Mouse (Mus musculus) layer of hippocampus, adult 9-10 months (tissue): Measurements from ENCODE around the gene Bace2.

Experiments used
- DNase-seq: peaks from one replicate; pipeline ENCODE4 v3.0.0; 2022; ENCODE audit warnings: low spot score

Gene Bace2

DNA sequence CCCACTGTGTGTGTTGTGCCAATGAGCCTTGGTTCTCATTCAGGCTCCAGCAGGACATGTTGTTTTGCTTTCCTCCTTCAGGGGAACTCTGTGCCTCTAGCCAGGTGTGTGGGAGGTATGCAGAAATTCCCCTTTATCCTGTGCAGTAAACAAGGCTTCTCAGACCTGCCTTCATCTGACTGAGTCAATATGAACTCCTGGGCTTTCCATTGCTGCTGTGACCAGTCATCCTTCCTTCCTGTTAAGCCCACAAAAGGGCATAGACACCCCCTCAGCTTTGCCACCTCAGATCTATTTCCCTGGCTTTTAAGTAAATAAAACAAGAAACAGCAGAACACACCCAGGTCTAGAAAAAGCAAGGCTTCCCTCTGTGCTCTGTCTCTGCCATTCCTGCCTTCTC lies 45.2 kb downstream of the Bace2 start:
- DNase-seq, result no peak

DNA sequence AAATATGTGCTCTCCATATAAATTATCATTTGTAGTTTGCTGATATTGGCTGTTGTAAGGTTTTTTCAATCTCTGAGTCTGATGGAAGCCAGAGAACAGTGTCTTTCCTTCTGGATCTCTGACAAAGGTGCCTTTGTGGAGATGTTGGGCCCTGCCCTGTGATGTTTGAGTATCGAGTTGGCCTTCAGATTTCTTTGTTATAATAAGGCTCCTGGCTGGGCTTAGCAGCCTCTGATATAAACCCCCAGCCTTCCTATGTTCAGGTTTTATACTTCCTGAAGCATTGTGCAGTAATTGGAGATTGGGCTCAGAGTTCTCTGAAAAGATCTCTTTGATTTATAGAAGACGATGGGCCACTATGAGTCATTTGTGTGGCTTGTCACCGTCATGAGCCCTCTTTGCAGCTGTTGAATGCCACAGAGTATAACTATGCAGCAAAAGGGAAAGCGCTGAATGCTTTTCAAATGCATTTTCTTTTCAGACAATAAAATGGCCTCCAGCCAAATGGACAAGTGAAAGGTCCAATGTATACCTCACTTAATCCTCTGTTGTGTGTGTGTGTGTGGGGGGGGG lies 45.8 kb downstream of the Bace2 start:
- DNase-seq, result no peak

DNA sequence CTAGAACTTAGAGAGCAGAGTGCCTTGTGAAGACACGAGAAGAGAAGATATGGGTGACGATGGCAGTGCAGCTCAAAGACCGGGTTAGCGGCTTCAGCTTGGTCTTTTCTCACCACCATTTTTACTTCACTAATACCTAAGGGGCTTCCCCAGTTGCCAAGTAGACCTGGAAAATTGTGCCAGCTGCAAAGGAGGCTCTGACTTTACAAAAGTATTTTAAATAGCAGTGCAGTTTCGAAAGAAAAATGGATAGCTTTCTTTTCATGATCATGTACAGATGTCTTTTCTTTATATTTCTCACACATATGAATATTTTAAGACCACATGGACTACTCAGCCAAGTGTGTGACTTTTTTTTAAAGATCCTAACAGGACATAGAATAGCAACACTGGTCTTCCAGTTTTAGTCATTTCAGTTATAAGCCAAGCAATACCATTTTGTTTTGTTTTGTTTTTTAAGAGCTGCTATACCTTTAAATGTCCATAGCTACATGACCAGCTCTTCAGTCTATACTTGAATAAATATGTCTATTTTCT lies 49.0 kb downstream of the Bace2 start:
- DNase-seq, result no peak

DNA sequence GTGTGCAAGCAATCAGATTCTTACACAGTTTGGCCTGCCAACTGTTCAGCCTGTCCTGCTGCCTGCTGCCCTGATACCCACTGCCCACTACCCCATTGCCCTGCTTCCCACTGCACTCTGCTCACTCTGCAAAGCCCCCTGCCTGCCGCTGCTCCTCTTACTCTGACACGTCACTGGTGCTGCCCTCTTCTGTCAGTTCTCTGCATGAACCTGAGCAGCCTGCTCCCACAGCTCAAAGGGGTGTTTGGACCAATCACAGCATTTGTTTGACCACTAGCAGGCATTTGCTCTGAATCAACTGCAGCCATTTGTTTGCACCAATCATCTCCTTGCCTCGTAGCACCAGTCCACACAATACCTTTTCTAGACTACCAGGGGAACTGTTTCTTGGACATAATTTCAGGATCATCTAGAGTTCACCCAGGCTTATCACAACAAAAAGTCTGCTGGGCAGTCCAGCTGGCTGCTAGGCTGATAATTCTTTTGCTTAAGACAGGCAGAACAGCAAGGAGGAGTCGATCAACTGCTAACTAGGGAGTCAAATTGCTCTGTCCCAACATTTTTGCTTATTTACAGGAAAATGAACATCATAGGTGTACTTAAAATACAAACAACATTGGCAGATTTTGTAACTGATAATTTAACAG lies 61.5 kb downstream of the Bace2 start:
- no peak for DNase-seq

DNA sequence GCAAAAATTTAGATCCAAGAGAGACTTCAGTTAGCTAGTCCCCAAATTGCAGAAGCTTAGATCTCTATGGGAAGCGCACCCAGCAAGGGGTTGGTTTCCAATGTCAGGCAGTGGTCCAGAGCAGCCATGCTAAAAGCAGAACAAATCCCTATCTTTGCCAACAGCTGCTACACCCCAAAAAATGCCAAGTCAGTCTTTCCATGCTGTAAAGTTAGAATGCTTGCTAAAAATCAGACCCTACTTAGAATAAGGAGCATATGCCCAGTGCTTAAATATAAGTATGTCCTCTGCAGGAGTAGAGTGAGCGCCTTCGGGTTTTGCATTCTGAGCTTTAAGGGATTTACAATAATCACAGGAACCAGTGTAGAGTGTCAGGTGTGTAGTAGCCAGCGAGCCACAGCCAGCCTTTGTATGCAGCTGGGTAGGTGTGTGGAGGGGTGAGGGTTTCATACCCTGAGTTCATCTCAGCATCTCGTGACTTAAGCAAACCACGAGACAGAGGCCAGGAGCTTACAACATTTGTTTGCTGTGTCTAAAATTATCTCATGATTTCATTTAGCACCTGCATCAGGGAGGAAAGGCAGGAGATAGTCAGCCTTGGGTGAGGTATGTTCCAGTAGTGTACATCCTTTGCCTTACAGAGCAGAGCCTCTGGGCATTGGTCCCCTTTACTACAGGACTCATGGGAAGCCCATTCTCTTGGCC lies 62.4 kb downstream of the Bace2 start:
- DNase-seq, result no peak

DNA sequence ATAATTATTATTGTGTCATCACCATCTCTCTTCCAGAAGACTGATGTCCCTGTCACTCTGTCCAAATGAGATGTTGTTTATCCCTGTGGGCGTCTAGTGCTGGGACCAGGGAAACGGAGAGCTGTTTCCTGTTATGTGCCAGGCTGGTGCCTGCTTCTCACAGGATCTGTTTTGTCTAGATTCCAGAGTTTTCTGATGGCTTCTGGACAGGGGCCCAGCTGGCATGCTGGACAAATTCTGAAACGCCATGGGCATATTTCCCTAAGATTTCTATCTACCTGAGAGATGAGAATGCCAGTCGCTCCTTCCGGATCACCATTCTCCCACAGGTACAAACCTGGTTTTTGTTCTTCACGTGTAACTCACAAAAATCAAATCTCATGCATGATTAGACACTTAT lies 65.1 kb downstream of the Bace2 start:
- DNase-seq, result no peak

DNA sequence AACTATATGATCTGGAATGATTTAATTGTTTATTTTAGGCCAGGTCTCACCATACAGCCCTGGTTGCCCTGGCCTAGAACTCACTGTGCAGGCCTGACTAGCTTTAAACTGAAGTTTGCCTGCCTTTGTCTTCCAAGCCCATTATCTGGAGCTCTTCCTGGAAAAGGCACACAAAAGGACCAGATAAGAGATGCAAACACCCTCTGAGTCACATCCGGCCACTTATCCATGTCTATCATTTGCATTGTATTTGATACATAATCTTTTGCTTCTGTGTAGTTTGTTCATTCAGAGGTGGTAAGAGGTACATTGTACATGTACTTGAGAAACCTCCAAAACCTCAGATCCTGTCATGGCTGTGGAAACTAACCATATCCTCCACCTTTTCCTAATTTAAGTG lies 67.1 kb downstream of the Bace2 start:
- no peak for DNase-seq

DNA sequence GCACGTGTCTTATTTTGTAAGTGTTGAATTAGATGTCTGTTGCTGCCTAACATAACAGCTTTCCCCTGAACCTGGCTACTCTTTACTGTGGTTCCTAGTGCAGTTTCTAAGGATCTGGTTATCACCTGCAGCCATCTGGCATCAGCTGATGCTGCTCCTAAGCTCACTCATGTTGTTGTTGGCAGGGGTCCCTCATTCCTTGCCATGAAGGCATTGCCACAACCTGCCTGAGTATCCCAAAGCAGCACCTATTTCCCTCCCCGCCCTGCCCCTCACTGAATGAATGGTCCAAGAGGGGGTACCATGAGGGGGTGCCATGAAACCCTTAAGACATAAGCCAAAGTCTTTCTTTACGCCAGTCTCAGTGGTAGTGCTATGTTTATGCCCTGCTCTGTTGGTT lies 71.5 kb downstream of the Bace2 start:
- no peak for DNase-seq

DNA sequence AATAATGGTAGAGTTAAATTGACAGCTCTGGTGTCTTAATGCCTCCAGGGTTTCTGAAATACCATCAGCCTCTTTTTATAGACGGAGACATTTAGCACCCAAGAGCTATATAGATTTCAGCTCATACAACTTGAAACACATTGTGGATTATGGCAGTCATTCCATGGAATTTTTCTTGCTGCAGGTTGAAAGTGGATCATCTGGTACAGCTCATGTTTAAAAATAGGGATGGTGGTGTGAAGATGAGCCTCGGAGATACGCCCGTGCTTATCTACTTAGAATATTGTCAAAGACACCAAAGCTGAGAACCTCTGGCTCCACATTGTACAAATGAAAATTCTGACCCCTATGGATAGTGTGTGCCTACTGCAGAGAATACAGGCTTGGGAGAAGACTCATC lies 73.5 kb downstream of the Bace2 start:
- no peak for DNase-seq

DNA sequence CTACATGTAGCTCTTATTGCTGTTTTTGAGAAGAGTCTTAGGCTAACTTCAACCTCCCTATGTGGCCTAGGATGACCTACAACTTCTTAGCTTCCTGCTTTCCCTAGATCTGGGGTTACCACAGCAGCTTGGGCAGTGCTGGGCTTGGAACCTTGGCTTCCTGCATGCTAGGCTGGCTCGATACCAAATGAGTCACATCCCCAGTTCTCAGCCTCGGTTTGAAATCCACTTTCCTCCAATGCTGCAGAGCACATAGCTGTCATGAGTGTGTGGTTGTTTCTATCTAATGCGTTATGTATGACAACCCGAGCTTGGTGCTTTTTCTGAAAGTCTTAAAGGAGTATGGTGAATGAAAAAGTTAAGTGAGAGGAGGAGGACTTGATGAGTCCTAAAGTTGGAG lies 74.8 kb downstream of the Bace2 start:
- DNase-seq, result no peak

DNA sequence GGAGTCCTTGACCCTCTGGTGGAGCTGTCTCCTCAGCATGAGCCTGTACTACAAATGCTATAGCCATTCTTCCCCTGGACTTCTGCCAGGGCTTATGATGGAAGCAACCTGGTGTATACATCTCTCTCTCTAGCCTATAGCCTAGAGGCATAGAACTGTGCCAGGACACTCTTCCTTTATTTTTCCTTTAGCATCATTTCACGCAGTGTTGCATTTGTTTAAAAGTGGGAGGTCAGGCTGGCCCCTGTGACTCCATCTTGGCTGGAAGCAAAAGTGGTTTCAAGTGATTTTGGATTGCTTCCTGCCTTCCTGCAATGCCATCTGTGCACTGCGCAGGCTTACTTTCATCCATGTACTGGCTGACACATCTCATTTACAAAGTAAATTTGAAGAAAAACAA lies 77.7 kb downstream of the Bace2 start:
- no peak for DNase-seq

DNA sequence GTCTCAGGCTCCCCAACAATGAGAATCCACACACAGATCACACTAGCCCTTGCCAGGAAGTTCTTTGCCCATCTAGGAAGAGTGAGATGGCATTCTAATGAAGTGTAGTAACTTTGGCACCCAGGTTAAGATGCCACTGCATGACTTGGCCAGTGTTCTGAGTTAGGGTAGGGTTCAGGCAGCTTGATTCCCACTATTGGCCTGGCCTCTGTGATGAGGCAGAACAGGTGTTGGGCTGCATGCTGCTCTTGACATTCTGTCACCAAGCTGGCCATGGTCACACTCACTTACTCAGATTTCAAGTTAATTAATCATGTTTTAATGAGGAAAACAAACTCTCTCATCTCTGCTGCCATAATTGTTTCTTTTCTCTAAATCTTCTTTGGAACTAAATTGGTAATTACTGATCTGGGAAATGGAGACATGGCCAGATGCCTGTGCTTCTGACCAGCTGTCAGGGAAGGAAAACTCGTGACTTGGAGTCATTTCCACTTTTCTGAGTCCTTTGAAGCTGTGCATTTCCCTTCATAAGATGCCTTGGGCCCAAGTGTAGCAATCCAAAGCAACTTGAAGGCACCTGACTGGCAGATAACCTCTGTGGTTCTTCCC lies 81.0 kb downstream of the Bace2 start:
- no peak for DNase-seq

DNA sequence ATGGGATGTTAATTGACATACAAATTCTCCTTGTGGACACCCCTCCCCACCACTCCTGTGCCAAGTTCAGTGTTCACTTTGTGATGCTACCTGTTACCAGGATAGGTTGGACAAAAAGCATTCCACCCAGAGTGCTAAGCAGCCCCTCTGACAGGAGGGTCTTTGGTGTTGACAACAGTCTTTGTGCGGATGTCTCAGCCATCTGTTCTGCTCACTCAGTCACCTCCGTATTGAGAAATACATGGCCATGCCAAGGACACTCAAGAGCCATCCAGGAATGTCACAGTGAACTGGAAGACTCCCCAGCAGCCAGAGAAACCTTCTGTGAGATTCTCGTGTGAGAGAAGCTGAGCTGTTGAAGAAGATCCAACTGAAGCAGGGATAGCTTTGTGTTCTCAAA lies 81.6 kb downstream of the Bace2 start:
- DNase-seq, result no peak

DNA sequence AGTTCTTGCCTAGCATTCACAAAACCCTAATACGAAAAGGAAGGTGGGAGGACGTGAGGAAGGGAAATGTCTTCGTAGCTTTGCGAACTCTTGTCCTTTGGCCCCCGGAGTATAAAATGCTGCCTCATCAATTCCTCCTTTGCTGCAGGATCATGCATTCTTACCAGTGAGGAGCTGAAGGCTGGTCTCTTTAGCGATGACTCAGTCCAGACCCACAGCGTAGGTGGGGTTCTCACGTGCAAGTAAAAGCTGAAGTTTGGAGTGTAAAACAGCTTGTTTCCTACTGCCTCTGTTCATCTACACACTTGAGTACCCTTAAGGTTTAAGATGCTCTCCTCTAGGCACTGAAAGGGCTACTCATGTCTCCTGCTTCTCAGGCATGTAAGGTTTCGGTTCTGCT lies 85.4 kb downstream of the Bace2 start:
- DNase-seq, result no peak

DNA sequence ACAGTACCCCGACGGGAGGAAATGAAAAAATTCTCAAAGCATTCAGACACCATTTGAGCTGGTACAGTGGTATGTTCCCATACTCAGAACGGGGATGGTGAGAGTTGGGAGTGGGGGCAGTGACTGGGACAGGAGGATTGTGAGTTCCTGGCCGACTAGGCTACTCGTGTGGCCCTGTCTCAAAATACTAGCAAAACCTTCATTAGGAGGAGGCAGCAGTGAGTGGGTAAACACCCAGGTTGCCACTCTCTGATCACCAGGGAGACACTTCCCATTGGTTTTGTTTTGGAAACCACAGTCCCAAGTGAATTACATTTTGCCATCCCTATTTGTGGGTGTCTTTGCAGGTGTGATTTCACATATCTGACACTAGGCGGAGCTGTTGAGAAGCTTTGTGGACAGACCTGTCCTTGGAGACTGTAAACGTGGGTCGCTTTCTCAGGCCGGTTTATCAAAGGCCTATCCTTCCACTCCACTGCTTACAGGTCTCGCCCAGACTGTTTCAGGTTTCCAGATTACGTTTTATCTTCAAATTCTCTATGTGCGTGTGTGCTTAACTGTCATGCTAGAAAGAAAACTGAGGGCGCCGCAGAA lies 87.2 kb downstream of the Bace2 start:
- DNase-seq, result no peak

DNA sequence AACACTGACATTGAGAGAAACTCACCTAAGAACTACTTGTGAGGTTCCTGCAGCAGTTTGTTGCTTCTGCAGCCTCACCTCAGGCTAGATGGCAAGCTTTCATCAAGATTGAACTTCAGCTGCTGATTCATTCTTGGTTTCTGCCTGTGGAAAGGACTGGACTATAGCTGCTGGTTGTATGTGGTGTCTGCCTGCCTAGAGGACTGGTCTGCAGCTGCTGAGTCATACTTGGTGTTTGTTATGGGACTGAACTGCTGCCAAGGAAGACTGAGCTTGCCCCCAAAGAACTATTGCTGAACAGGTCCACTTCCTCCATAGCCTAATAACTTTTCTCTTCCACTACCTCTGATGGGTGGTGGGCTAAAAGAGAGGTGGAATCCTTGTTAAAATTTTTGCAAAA lies 90.8 kb downstream of the Bace2 start:
- DNase-seq, result no peak

DNA sequence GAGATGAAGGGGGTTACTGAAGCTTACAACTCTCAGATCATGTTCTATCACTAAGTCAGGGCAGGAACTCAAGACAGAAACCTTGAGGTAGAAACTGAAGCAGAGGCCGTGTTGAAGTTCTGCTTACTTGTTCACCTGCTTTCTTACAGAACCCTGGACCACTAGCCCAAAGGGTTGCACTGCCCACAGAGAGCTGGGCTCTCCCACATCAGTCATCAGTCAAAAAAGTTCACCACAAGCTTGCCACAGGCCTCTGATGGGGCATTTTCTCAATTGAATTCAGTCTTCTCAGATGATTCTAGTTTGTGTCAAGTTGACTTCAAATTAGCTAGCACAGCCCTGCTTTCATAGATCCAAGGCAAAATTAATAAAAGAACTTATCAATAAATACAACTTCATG lies 103.3 kb downstream of the Bace2 start:
- no peak for DNase-seq

DNA sequence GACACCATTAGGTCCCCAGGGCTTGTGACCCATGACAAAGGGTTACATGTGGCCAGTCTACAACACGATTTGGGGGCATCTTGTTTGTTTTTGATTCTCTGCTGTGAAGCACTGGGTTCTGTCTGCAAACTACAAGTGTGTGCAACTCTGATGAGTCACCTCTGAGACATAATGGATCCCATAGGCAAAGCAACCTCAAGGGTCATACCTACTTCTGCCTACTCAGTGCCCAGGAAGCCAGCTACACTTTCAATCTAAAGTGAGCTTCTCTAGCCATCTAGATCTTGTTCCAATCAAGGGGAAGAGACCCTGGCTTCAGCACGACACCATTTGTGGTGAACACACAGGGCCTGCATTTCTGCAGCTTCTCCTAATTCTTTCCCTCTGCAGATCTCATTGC lies 104.7 kb downstream of the Bace2 start:
- no peak for DNase-seq

DNA sequence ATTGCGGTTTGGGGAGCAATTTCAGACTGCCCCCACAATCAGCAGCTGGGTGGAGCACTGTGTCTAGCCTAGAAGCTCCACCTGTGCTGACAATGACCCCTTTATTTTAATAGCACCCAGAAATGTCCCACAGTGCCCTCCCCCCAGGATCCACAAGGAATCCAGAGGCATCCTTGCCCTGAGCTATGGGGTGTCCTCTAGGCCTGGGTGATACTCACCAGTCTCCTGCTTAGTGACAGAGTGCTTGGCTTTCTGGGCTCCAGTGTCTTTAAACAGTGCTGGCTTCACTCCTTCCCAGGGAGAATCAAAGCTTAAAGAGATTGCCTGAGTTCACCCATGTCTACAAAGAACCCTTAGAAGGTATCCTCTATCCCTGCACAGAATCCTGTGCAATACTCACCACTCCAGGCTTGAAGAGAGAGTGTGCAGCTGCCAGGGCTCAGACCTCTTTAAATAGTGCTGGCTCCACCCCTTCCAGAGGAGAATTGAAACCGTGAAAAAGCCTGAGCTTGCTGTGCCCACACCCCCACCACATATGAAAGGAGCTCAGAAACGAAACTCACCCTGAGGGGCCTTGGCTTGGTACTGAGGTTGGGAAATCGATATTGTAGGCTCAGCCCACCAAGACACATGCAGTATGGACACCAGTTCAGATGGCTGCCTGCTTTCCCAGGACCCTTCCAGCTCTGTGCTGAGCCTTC lies 106.1 kb downstream of the Bace2 start, which contains the start of gene Mx1:
TSS of gene Mx1 (minus strand) at position 427 of the 701 bp plus-strand sequence.
- DNase-seq, result no peak

DNA sequence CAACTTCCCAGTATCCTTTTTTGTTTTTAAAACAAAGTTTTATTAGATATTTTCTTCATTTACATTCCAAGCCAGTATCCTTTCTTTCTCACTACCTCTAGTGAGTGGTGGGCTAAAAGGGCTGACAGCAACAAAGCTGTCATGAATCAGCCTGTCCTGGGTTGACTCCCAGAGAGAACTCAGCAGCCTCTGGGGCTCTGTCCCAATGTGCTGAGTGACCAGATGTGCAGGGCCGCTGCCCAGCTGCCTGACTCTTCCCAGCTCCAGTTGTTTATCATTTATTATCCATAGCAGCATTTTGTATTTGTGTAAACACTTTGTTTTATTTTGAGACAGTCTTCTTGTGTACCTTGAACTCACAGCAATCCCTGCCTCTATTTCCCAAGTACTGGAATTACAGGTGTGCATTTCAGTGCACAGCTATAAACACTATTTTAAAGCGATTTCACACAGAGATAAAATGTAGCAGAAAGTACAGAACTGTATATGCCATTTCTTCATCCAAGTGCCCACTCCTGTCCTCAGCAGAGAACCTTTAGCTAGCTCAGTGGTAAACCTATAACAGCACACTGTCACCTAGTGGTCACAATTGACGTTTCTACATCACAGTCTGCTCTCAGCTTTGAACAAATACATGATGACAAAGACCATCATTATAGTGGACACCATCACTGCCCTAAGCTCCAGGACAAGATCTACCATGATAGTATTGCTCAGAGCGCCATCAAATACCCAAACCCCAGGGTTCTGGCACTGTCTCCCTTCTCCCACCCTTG lies 109.8 kb downstream of the Bace2 start:
- DNase-seq, result no peak

DNA sequence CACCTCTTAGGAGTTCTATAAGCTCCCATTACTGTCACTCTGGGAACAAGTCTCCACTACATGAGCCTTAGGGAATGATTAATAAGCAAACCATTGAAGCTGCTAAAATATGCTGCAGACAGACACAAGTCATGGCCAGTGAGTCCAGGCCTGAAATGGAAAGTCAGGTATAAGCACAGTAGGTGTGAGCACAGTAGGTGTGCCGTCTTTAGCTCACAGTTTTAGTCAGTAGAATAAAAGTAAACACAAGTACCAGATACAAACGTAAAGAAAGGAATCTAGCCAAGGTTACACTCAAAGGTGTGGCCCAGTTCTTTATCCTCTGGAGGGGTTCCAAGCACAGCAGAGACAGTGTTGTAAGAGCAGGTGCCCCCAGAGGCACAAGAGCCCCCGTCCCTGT lies 110.9 kb downstream of the Bace2 start:
- no peak for DNase-seq
